Mouse (Mus musculus): ENCODE results near the gene Pgk1. TPM values are rescaled to one million over a fixed set of nuclear protein-coding genes. Genes with fewer than 3 reads are reported as not detected.

The Pgk1 gene
- polyA plus RNA-seq, 1 experiment from 2014 or later = 397 TPM

DNA sequence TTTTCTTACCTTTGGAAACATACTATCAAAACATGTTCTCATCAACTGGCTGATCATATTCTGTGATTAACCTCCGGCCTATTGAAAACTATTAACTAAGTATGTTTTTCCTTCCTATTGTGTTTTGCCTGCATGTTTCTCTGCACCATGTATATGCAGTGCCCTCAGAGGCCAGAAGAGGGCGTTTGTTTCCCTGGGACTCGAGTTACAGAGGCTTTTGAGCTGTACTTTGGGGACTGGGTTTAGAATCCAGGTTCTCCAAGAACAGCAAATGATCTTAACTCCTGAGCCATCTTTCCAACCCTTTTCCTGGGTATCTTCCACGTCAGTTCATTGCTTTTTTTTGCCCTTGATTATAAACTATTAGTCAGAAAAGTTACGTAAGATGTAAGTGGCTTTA, 10.4 kb downstream of the Pgk1 start:
- no peak for ATAC-seq (ENCODE audit: low FRiP score, low TSS enrichment)
- Histone ChIP-seq H3K4me3 (ENCODE audit: low read length) (no peak overlapping the region), H3K36me3 (ENCODE audit: insufficient read depth, low read length) (peaks cover 29% of the 10 kb centered on the region), H3K27me3 (ENCODE audit: insufficient read depth, low read length) (no peaks in the 10 kb centered on the region), H3K4me2 (replicated peaks; ENCODE audit: low read depth, low read length) (no peak overlapping the region), H3K4me1 (ENCODE audit: insufficient read depth, low read length) (no peaks in the 10 kb centered on the region), H3K9me3 (ENCODE audit: low read length) (no peaks in the 10 kb centered on the region), H3K27ac (ENCODE audit: low read length) (no peak overlapping the region), H3K9ac (replicated peaks; ENCODE audit: low read length) (no peak overlapping the region)
- WGBS = 67% methylated on average over 5 of the region's 5 CpGs

DNA sequence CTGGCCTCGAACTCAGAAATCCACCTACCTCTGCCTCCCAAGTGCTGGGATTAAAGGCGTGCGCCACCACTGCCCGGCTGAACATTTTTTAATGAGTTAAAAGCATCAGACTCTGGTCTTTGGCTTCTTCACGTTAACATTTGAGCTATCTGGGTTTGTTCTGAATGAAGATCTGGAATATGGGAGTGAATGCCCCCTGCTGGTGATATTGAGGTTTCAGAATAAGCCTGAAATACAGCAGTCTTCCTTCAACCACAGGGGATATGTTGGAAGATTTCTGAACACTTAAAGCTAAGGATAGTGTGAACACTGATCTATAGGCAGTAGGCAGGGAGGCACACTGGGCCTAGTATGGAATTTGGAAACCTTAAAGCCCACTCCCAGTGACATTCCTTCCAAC, 12.0 kb downstream of the Pgk1 start:
- Histone ChIP-seq H3K4me1 (ENCODE audit: insufficient read depth, low read length) (no peaks in the 10 kb centered on the region), H3K27me3 (ENCODE audit: insufficient read depth, low read length) (no peaks in the 10 kb centered on the region), H3K27ac (ENCODE audit: low read length) (no peak overlapping the region), H3K36me3 (ENCODE audit: insufficient read depth, low read length) (peaks cover 31% of the 10 kb centered on the region), H3K4me2 (replicated peaks; ENCODE audit: low read depth, low read length) (no peak overlapping the region), H3K9me3 (ENCODE audit: low read length) (no peaks in the 10 kb centered on the region), H3K4me3 (ENCODE audit: low read length) (no peak overlapping the region), H3K9ac (replicated peaks; ENCODE audit: low read length) (no peak overlapping the region)
- ATAC-seq (ENCODE audit: low FRiP score, low TSS enrichment) = no peak
- 85% methylated on average over 5 of the region's 5 CpGs for WGBS

DNA sequence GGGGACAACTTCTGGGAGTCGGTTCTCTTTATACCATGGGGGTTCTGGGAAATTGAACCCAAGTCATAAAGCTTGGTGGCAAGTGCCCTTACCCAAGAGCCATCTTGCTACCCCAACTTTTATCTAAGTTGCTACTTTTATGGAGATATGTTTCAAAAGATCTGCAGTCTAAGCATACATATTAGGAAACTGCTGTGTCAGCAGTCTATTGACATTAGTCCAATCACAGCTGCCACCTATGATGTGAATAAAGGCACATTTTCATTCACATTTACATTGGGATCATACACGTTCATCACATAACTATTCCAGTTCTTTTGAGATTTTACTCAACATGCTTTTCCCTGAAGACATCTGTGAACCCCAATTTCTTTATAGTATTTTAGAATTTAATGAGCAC, 22.2 kb downstream of the Pgk1 start:
- ATAC-seq (ENCODE audit: low FRiP score, low TSS enrichment) = no peak
- 85% methylated on average over 2 of the region's 2 CpGs for WGBS
- Histone ChIP-seq H3K27me3 (ENCODE audit: insufficient read depth, low read length) (no peaks in the 10 kb centered on the region), H3K27ac (ENCODE audit: low read length) (no peak overlapping the region), H3K9me3 (ENCODE audit: low read length) (no peaks in the 10 kb centered on the region), H3K4me2 (replicated peaks; ENCODE audit: low read depth, low read length) (no peak overlapping the region), H3K9ac (replicated peaks; ENCODE audit: low read length) (no peak overlapping the region), H3K36me3 (ENCODE audit: insufficient read depth, low read length) (no peaks in the 10 kb centered on the region), H3K4me1 (ENCODE audit: insufficient read depth, low read length) (no peaks in the 10 kb centered on the region), H3K4me3 (ENCODE audit: low read length) (no peak overlapping the region)

DNA sequence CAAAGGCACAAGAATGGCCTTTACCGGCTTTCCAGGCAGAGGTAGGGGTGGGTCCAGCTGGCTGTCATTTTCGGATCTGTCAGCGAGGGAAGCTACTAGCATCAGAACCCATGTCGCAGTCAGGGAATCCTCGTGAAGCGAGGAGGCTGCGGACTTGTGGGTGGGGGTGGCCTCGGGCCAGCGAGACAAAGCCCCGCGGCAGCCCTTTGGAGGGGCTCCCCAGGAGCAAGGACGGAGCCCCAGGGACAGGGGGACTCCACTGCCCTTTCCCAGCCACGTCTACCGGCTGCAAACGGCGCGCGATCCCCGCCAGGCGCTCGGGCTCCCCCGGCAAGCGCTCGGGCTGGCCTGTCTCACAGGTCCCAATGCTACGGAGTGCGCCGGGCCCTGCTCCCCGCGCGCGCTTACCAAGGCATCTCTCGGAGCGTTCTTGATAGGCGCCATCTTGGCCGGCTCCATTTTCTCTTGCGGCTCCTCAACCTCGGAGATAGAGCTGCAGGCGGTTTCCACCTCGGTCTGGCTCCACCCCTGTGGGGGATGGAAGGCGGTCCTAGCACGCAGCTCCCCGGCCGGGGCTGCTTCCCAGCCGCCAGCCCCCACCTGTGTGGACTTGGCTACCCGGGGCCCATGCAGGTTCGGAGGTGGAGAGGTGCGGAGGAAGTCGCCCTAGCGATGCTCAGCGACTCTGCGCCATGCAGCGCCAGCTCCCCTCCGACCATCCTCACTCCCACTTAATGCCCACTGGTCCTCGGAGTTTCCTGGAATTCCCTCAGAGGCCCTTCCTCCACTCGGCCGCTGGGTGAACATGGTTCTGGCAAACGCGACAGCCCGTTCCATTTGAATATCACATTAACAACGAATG, 32.5 kb downstream of the Pgk1 start:
- peak overlapping the region; percentile 77 for H3K9ac ChIP-seq (replicated peaks; ENCODE audit: low read length)
- no peaks in the 10 kb centered on the region for H3K4me1 ChIP-seq (ENCODE audit: insufficient read depth, low read length)
- H3K27me3 ChIP-seq (ENCODE audit: insufficient read depth, low read length) = no peaks in the 10 kb centered on the region
- no peaks in the 10 kb centered on the region for H3K36me3 ChIP-seq (ENCODE audit: insufficient read depth, low read length)
- peak overlapping the region; percentile 65 for H3K4me3 ChIP-seq (ENCODE audit: low read length)
- ATAC-seq (ENCODE audit: low FRiP score, low TSS enrichment) = peak; percentile 96
- peaks cover 12% of the 10 kb centered on the region for H3K9me3 ChIP-seq (ENCODE audit: low read length)
- peak overlapping the region; percentile 54 for H3K4me2 ChIP-seq (replicated peaks; ENCODE audit: low read depth, low read length)
- 21% methylated on average over 60 of the region's 60 CpGs for WGBS
- H3K27ac ChIP-seq (ENCODE audit: low read length) = peak overlapping the region; percentile 58; the same call in 1 of the 2 replicates

DNA sequence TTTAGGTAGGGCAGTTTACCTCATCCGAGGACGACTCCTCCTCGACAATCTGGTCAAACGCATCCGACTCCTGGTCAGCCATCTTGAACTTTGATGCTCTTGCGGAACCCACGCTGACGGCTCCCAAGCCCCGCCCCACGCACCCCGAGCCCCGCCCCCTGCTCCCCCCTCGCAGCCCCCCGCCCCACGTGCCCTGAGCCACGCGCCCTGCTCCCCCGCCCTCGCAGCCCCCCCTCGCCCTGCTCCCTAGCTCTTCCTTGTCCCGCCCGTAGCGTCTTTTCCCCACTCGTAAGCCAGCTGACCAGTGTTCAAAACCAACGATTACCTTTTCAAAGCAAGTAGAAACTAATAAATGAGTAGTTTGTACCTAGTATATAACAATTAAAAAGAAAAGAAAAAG, 34.2 kb downstream of the Pgk1 start, which contains the start of gene Taf9b:
TSS of gene Taf9b (minus strand) at position 101 of the 400 bp plus-strand sequence.
- H3K9ac ChIP-seq (replicated peaks; ENCODE audit: low read length) = 0 out of 2 replicates have a peak within 1 kb of the TSS, but pooled peaks have one; percentile 77
- H3K27me3 ChIP-seq (ENCODE audit: insufficient read depth, low read length) = no peaks in the 10 kb centered on the region
- H3K9me3 ChIP-seq (ENCODE audit: low read length) = peaks cover 12% of the 10 kb centered on the region
- H3K4me1 ChIP-seq (ENCODE audit: insufficient read depth, low read length) = no peaks in the 10 kb centered on the region
- peak within 1 kb of the TSS; percentile 54 for H3K4me2 ChIP-seq (replicated peaks; ENCODE audit: low read depth, low read length)
- H3K36me3 ChIP-seq (ENCODE audit: insufficient read depth, low read length) = no peaks in the 10 kb centered on the region
- no peak within 1 kb of the TSS for H3K27ac ChIP-seq (ENCODE audit: low read length)
- WGBS = 85% methylated on average over 25 of the region's 25 CpGs
- H3K4me3 ChIP-seq (ENCODE audit: low read length) = peak within 1 kb of the TSS; percentile 65
- ATAC-seq (ENCODE audit: low FRiP score, low TSS enrichment) = no peak

Other genes starting within 250 kb of the Pgk1 start
- 72.5 and 76.9 TPM in 2 replicates for gene Magt1, start 175.2 kb upstream of the Pgk1 start, polyA plus RNA-seq (2015; fragmentation: Nextera tagmentation; extraction: Ambion mirVana)
- 404 and 413 TPM in 2 replicates for gene Cox7b, start 171.4 kb upstream of the Pgk1 start, polyA plus RNA-seq (2015; fragmentation: Nextera tagmentation; extraction: Ambion mirVana)
- gene Atp7a, start 159.8 kb upstream of the Pgk1 start, polyA plus RNA-seq (2015; fragmentation: Nextera tagmentation; extraction: Ambion mirVana) = 29.0 and 29.4 TPM in 2 replicates
- 0.40 and 0.44 TPM in 2 replicates for gene Tlr13, start 43.9 kb upstream of the Pgk1 start, polyA plus RNA-seq (2015; fragmentation: Nextera tagmentation; extraction: Ambion mirVana)
- 9.6 and 11.5 TPM in 2 replicates for gene Taf9b, start 34.1 kb downstream of the Pgk1 start, polyA plus RNA-seq (2015; fragmentation: Nextera tagmentation; extraction: Ambion mirVana)
- not detected in 2 replicates for gene Fnd3c2, start 68.3 kb downstream of the Pgk1 start, polyA plus RNA-seq (2015; fragmentation: Nextera tagmentation; extraction: Ambion mirVana)